Mouse (Mus musculus) yolk sac, embryonic 10.5 days (tissue): ENCODE results near the gene Krt82.
"Not testable (repeated sequence)": the region's sequence is repeated elsewhere in the genome, so short reads cannot be mapped to it uniquely, and the experiment has no call there.

ENCODE experiments used
- DNase-seq: peaks from one replicate; pipeline ENCODE4 v3.0.0-alpha.2; 2017; ENCODE audit warnings: low spot score

Krt82 gene

GRCm38 (mm10) chr15:101517161-101517560, 33.3 kb downstream of the Krt82 start, which contains the start of gene Gm49425:
Gene Gm49425, minus strand, starts transcription at chr15:101517261.
- DNase-seq: not testable (repeated sequence)

- DNase-seq: no peak
These were observed 42.2 kb downstream of the Krt82 start for GRCm38 (mm10) chr15:101508247-101508646.

- no peak for DNase-seq
These were observed 43.3 kb downstream of the Krt82 start for GRCm38 (mm10) chr15:101506896-101507758.

GRCm38 (mm10) chr15:101497181-101497580, 53.3 kb downstream of the Krt82 start:
- DNase-seq: no peak

DNA sequence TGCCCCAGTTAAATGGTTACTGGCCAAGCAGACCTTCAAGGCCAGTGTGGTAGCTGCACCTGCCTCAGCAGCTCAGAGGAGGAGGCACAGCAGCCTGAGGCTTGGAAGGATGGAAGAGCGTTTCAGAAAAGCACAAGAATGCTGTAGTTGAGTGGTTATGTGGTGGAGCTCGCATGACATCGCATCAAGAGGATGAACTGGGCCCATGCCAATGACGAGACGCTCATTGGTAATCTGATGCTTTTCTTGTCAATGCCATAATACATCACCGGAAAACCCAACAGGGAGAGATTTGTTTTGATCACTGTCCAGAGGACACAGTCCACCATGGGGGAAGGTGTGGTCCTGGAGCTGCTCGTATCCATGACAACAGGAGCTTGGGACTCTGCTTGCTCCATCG, 55.2 kb downstream of the Krt82 start:
- no peak for DNase-seq

DNA sequence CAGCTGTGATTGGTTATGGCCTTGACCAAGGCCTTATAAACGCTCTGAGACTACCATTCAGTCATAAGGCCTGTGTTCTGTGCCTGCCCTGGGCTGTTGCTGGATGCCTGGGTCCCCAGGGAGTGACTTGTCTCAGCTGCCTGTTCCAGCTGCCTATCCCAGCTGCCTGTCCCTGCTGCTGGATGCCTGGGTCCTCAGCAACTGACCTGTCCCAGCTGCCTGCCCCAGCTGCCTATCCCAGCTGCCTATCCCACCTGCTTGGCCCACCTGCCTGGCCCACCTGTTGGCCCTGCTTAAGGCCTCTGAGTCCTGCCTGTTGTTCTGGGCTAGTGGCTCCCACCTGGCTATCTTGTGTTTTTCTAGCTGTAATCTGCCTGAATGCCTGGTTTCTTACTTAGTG, 56.3 kb downstream of the Krt82 start:
- no peak for DNase-seq

DNA sequence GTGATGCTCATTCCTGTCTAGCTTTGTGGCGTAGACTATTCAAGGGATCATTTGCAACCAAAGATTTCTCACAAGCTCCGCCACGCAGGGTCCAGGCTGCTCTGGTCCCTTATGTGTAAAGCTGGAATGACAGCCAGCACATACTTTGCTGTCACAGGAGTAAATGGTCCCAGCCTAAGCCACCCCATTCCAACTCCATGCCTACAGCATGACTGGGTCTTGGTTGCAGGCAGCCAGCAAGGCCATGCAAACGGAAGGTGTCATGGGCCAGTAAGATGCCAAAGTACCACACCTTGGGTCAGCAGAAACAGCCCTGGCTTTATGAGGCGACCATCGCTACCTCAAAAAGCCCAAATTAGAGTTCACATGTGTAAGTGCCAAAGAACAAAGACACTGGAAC, 56.8 kb downstream of the Krt82 start:
- no peak for DNase-seq

DNA sequence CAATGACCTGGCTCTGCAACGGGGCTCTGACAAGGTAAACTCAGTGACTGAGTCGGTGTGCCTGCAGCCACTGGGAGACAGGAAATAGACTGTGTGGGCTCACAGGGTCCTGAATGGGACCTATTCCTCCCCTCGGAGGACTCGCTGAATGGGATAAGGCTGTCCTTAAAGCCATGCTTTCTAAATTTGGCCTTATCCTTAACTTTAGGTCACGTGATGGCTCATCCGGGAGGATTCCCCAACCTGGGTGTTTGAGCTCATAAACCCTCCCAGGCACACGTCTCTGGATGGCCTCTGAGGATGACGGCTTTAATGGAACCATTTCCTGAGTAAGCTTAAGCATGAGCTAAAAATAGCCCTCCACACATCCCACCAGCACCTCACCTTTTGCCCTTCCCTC, 57.7 kb downstream of the Krt82 start:
- no peak for DNase-seq

DNA sequence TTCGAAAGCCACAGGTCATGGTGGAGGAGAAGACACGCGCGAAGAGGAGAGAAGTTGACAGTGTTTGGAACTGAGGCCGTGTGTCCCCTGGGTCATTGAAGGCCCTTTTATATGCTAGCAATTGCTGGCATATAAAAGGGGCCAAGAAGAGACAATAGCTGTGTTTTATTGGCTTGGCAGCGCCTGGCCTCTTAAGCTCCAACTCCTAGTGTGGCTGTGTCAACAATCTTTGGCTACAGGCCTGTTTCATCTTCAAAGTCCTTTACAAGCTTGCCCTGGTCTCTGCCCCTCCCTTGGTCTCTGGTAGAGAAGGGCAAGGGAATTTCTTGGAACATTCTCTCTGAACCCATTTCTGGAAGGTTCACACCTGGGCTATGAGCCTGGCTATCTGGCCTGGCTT, 59.0 kb downstream of the Krt82 start, which contains the start of gene Krt83:
Krt83 (minus strand) TSS at position 82 of the 400 bp plus-strand sequence.
- no peak for DNase-seq
